Mouse (Mus musculus) colon, adult 2 months (tissue): Measurements from ENCODE around the gene Tmem69. TPM values are rescaled to one million over a fixed set of nuclear protein-coding genes. Genes with fewer than 3 reads are reported as not detected.

Experiments
- polyA plus RNA-seq: library from polyadenylated mRNA; depleted of rRNA; stranded (reverse); fragments of >200 nt; gene quantifications from 2 replicates; pipeline ENCODE4 v1.2.3, GENCODE M21; 2012; rRNA removed

The Tmem69 gene
- polyA plus RNA-seq: 2.3 and 2.6 TPM in 2 replicates

DNA sequence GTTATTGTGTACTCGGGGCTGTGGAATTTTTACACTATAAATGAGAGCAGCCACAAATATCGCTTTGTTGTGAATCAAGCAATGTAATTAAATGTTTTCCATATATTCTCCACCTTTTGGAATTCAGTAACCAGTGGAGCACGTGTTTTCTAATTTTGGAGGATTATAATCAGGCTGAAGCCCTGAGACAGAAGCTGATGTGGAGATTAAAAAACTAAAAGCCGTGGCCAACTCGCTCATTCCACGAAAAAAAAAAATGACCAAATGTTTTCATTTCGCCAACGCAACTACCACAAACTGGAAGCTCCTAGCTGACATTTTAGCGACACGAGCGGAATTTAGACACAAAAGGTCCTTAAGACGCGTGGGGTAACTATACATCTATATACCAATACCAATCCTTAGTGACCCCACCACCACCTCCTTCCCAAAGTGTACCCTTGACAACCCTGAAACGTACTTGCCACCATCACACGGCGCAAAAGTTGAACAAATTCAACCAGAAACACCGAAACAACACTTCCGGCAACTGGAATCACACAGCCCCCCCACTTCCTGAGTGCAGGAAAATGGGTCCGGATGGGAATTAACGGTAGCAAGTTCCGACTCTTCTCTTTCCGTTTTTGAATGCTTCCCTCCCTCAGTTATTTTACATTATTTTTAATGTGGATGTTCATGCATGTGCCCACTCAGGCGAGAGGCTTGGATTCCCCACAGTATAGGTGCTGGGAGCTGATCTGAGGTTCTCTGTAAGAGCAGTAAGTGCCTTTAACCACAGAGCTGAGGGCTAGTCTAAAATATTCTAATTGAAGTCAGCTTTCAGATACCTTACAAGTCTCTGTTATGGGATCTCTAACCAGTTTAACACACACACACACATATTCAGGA is at the start of gene Tmem69:
Gene Tmem69, minus strand, starts transcription at position 524 of the 888 bp plus-strand sequence.

DNA sequence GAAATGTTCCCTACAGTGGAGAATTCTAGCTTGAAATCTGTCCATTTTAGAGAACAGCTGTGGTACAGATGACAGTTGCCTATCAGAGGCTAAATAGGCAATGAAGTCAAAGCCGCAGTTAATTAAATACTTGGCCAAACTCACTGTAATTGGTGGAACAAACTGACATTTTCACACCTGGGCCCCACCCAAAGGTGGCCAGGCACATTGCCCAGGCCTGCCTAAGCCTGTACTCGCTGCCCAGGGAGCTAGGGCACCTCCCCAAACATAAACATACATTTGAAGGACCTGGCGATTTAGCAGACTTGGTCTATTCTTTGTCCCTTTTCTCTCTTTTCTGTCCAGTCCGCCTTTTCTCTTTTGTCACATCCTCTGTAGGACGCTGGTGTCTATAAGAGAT is 40.6 kb upstream of the Tmem69 start, which contains the start of gene Ccdc17:
Gene Ccdc17, plus strand, starts transcription at position 276 of the 400 bp plus-strand sequence.

DNA sequence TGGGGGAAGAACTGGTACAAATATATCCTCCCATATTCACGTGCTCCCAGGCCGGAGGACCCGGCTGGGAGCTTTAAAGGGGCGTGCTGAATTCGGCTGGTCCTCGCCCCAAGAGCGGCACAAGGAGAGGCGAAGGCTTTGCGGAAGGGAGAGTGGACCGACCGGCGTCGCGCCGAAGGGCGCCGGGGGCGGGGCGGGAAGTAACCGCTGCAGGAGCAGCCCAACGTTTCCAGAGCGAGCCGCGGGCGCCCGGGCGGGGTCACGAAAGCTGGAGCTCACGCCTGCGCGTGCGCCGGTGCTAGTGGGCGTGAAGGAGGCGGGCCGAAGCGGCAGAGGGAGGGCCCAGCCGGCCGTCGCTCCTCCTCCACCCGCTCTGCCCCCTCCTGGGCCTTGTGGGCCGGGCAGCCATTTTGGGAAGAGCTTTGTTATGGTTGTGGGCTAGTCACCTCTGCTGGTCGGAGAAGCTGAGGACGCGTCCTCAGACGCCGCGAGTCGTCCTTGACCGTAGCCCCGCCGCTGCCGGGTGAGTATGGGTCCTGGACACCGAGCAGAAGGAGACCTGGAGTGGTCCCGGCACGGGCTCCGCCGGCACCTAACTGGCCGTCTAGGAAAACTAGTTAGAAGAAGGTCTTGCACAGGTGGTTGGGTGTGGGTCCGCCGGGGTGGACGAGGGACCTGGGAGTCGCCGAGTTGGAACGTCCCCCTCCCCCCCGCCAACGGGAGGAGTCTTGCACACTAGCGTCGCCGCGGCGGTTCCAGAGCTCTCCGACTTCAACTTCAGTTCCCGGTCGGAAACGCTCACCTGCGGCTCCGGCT is 1.8 kb upstream of the Tmem69 start, which contains the start of gene Gpbp1l1:
Gene Gpbp1l1, plus strand, starts transcription at position 353 of the 816 bp plus-strand sequence.

DNA sequence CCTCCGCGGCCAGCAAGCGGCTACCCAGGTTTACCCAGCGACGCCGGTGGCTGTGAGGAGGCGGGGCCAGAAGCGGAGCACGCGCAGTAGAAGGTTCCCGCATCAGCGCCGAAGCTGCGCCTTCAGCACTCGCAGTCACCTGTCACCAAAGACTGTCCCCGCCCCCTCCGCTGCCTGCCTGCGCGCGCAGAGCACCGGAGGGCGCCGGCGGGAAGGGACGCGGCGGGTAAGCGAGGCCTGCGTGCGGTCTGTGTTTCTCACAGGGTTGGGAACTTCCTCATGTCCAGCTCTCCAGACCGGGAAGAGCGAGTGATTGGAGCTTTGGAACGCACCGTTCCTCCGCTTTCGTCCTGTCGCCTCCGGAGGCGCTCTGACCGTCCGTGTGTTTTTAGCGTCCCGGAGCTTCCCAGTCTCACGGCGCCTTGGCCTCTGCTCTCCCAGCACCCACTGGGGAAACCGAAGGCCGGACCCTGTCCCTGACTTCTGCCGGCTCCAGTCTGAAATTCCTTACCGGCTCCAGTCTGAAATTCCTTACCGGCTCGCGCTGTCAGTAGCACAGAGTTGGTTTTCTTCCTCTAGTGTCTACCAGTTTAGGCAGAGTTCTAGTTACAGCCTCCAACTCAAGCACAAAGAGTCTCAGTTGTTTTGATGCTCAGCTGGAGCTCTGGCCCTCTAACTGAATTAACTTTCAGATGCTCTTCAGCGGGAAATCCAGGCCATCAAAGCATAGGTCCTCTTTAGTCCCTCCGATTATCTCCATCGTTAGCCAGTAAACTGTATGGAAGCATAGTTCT is 48.1 kb downstream of the Tmem69 start, which contains the start of gene Ipp:
Gene Ipp, plus strand, starts transcription at position 125 of the 794 bp plus-strand sequence.

Other genes with a start within 250 kb of the Tmem69 start
- 141 and 181 TPM in 2 replicates for gene Mast2, start 91.8 kb downstream of the Tmem69 start, polyA plus RNA-seq
- 0.92 and 0.97 TPM in 2 replicates for gene Ipp, start 48.4 kb downstream of the Tmem69 start, polyA plus RNA-seq
- gene Gpbp1l1, start 1.7 kb upstream of the Tmem69 start, polyA plus RNA-seq: 38.7 and 38.8 TPM in 2 replicates
- gene Ccdc17, start 40.7 kb upstream of the Tmem69 start, polyA plus RNA-seq: 9.1 and 9.2 TPM in 2 replicates
- gene Nasp, start 72.0 kb upstream of the Tmem69 start, polyA plus RNA-seq: 2.6 and 3.0 TPM in 2 replicates
- 538 and 578 TPM in 2 replicates for gene Akr1a1, start 95.7 kb upstream of the Tmem69 start, polyA plus RNA-seq
- 37.4 and 42.6 TPM in 2 replicates for gene Prdx1, start 129.6 kb upstream of the Tmem69 start, polyA plus RNA-seq
- gene Mmachc, start 152.5 kb upstream of the Tmem69 start, polyA plus RNA-seq: 6.8 and 8.2 TPM in 2 replicates
- gene Ccdc163, start 152.6 kb upstream of the Tmem69 start, polyA plus RNA-seq: 14.4 and 28.4 TPM in 2 replicates
- gene Tesk2, start 165.0 kb upstream of the Tmem69 start, polyA plus RNA-seq: 12.2 and 13.4 TPM in 2 replicates